Mouse (Mus musculus): ENCODE measurements at regions not wholly inside any gene's neighbourhood (a gene's known extent, or its start where the extent isn't known, plus 50 kb on each side); places are given as distances from the start of the nearest gene placed in this dataset.

DNA sequence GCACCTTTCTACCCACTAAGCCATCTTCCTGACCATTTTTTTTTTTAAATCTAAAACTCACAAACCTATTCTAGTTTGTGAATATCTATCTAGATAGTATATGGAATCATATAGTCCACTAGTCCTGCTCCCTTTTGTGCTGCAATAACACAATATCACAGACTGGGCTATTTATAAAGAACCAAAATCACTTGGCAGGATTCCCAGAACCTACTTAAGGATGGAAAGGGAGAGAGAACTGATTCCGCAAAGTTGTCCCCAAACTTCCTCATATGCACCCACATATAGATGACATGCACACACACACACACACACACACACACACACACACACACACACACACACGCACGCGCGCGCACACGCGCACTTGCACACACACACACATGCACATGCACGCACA, 100.7 kb upstream of the Gm9887 start:
- TF ChIP-seq CTCF (IDR thresholded peaks at IDR 0.05) (no peak), EP300 (IDR thresholded peaks at IDR 0.05) (no peak)
